Mouse (Mus musculus): ENCODE measurements around the gene Olfr1219.

- TF ChIP-seq CTCF (IDR thresholded peaks at IDR 0.05; ENCODE audit: low read depth) (no peak), EP300 (IDR thresholded peaks at IDR 0.05; ENCODE audit: low read depth) (no peak)
These were observed 1.8 kb downstream of the Olfr1219 start for GRCm38 (mm10) chr2:89081487-89081886.
